Mouse (Mus musculus): ENCODE data around the gene Tvp23b. TPM values are rescaled to one million over a fixed set of nuclear protein-coding genes. Genes with fewer than 3 reads are reported as not detected.

The Tvp23b gene
- polyA plus RNA-seq, 1 experiment from 2014 or later: 58.7 TPM

DNA sequence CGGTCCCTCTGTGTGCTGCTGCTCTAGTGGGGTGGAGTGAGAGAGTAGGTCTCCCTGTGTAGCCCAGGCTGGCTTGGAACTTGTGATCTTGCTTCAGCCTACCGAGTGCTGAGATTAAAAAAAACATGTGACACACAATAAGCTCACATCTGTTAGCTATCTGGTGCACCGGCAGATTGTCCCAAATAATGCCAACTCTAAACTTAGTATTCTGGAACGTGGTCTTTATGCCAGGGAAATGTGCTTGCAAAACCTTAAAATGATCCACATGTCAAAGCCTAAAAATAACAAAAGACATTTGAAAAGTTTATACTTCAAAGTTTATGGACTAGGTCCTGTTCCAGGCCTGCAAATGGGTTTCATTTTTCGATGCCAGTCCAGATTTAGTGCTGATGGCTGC is 10.1 kb upstream of the Tvp23b start:
- no peaks in the 10 kb centered on the region for H3K4me1 ChIP-seq
- no peak for ATAC-seq (replicated peaks)
- no peak overlapping the region for H3K27ac ChIP-seq
- no peak overlapping the region for H3K9ac ChIP-seq
- no peaks in the 10 kb centered on the region for H3K36me3 ChIP-seq (replicated peaks)
- H3K4me3 ChIP-seq: no peak overlapping the region
- no peaks in the 10 kb centered on the region for H3K27me3 ChIP-seq (replicated peaks)
- 79% methylated on average over 5 of the region's 5 CpGs for WGBS
- no peak overlapping the region for H3K4me2 ChIP-seq
- H3K9me3 ChIP-seq: no peaks in the 10 kb centered on the region

DNA sequence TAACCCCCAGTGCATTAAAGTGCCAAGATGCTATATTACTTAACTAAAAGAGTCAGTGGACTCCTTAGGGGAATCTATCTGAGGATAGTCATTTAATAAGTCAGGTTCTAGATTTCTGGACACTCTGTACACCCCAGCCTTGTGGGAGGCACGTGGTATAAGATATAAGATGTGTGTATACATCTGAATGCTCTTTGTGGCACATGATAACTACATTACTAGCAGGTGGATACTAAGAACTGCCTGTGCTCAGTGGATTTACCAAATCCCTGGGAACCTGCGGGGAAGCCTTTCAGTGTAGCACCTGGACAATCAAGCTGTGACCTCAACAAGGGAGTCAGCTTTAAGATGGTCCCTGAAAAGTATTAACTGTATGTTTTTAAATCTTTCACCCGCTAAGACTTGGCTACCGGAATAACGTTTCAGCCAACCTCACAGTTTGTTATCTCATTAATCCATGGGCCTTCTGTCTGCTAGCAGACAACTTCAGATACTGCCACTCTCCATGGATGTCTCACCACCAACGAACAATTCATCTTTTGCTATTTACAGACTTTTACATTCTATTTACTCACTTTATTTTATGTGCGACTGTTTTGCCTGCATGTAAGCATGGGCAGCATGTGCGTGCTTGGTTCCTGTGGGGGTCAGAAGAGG is 9.4 kb upstream of the Tvp23b start:
- ATAC-seq (replicated peaks): no peak
- Histone ChIP-seq H3K36me3 (replicated peaks) (no peaks in the 10 kb centered on the region), H3K27me3 (replicated peaks) (no peaks in the 10 kb centered on the region), H3K4me3 (no peak overlapping the region), H3K27ac (no peak overlapping the region), H3K9ac (no peak overlapping the region), H3K9me3 (no peaks in the 10 kb centered on the region), H3K4me1 (no peaks in the 10 kb centered on the region), H3K4me2 (no peak overlapping the region)
- WGBS: 81% methylated on average over 8 of the region's 8 CpGs

- H3K27me3 ChIP-seq (replicated peaks): no peaks in the 10 kb centered on the region
- H3K4me2 ChIP-seq: no peak overlapping the region
- no peaks in the 10 kb centered on the region for H3K36me3 ChIP-seq (replicated peaks)
- H3K9me3 ChIP-seq: no peaks in the 10 kb centered on the region
- no peak overlapping the region for H3K27ac ChIP-seq
- H3K4me1 ChIP-seq: 0 out of 2 replicates have a peak, but pooled peaks cover 2% of the 10 kb centered on the region
- ATAC-seq (replicated peaks): no peak
- H3K4me3 ChIP-seq: no peak overlapping the region
- 83% methylated on average over 9 of the region's 9 CpGs for WGBS
- H3K9ac ChIP-seq: no peak overlapping the region
Observed at GRCm38 (mm10) chr11:62873479-62873878, 5.8 kb upstream of the Tvp23b start.

DNA sequence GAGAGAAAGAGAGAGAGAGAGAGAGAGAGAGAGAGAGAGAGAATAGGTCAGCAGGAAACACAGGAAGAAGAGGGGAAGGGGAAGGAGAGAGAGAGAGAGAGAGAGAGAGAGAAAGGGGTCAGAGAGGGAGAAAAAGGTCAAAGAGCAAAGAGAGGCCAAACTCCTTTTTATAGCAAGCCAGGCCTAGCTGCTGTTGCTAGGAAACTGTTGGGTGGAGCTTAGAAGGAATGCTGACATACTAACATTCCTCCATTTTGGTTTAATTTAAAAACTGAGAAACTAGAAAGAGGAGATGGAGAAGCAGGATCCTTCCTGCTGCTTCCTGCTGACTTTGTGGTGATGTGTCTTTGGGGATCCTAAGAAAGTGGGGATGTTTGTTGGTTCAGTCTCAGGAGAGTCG is 3.6 kb upstream of the Tvp23b start:
- no peak overlapping the region for H3K4me2 ChIP-seq
- H3K9me3 ChIP-seq: no peaks in the 10 kb centered on the region
- H3K9ac ChIP-seq: no peak overlapping the region
- no peaks in the 10 kb centered on the region for H3K27me3 ChIP-seq (replicated peaks)
- H3K27ac ChIP-seq: no peak overlapping the region
- peaks cover 10% of the 10 kb centered on the region; the same call in 1 of the 2 replicates for H3K4me1 ChIP-seq
- no peak overlapping the region for H3K4me3 ChIP-seq
- ATAC-seq (replicated peaks): no peak
- 80% methylated on average over 1 of the region's 1 CpGs for WGBS
- no peaks in the 10 kb centered on the region for H3K36me3 ChIP-seq (replicated peaks)

GRCm38 (mm10) chr11:62876445-62876844 is 2.8 kb upstream of the Tvp23b start:
- 88% methylated on average over 4 of the region's 4 CpGs for WGBS
- no peaks in the 10 kb centered on the region for H3K9me3 ChIP-seq
- ATAC-seq (replicated peaks): no peak
- H3K27me3 ChIP-seq (replicated peaks): no peaks in the 10 kb centered on the region
- no peak overlapping the region for H3K4me3 ChIP-seq
- no peak overlapping the region for H3K9ac ChIP-seq
- no peaks in the 10 kb centered on the region for H3K36me3 ChIP-seq (replicated peaks)
- H3K27ac ChIP-seq: no peak overlapping the region
- no peak overlapping the region for H3K4me2 ChIP-seq
- peaks cover 10% of the 10 kb centered on the region; the same call in 1 of the 2 replicates for H3K4me1 ChIP-seq

DNA sequence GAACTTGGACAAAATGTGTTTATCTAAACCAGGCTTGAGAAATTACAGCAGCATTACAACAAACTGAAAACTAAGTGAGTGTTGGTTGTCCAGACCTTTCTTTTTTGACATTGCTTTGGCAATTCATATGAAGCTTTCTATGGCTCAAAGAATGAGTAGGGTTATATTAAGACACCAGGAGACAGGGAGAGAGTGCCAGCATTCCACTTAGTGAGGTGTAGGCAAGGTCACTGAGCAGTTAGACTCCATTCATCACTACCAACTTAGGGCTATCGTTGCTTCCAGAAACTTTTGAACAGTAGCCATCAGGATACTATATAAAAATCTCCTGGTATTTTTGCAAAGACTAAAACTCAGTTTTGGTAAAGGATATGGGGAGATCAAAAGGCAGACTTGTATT is 1.9 kb upstream of the Tvp23b start:
- no peaks in the 10 kb centered on the region for H3K9me3 ChIP-seq
- no peak overlapping the region for H3K4me3 ChIP-seq
- ATAC-seq (replicated peaks): no peak
- no peak overlapping the region for H3K27ac ChIP-seq
- 93% methylated on average over 1 of the region's 1 CpGs for WGBS
- H3K4me1 ChIP-seq: peaks cover 10% of the 10 kb centered on the region; the same call in 1 of the 2 replicates
- H3K27me3 ChIP-seq (replicated peaks): no peaks in the 10 kb centered on the region
- H3K9ac ChIP-seq: no peak overlapping the region
- H3K36me3 ChIP-seq (replicated peaks): no peaks in the 10 kb centered on the region
- H3K4me2 ChIP-seq: no peak overlapping the region

DNA sequence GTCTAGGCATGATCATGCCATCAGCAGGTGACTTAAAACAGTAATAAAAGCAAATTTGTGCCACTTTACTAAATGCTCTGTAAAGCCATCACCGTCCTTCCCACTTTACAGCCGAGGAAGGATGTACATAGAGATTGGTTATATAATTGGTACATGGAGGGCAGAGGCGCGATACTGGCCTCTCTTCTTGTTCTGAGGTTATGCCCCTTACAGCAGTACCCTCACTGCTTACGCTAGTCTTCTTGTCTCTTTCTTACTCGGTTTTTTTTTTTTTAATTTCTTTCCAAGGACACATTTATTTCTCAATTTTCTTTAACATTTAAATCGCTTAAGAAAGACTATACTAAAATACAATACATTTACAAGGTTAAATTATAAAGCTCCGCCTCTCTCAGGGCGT is 527 bp upstream of the Tvp23b start:
- Histone ChIP-seq H3K4me1 (peaks cover 10% of the 10 kb centered on the region; the same call in 1 of the 2 replicates), H3K27ac (0 out of 2 replicates have a peak overlapping the region, but pooled peaks have one; percentile 35), H3K9me3 (no peaks in the 10 kb centered on the region), H3K27me3 (replicated peaks) (no peaks in the 10 kb centered on the region), H3K4me3 (peak overlapping the region; percentile 57), H3K36me3 (replicated peaks) (no peaks in the 10 kb centered on the region), H3K9ac (0 out of 2 replicates have a peak overlapping the region, but pooled peaks have one; percentile 5), H3K4me2 (peak overlapping the region; percentile 60)
- ATAC-seq (replicated peaks): peak; percentile 41
- WGBS: 29% methylated on average over 9 of the region's 9 CpGs

DNA sequence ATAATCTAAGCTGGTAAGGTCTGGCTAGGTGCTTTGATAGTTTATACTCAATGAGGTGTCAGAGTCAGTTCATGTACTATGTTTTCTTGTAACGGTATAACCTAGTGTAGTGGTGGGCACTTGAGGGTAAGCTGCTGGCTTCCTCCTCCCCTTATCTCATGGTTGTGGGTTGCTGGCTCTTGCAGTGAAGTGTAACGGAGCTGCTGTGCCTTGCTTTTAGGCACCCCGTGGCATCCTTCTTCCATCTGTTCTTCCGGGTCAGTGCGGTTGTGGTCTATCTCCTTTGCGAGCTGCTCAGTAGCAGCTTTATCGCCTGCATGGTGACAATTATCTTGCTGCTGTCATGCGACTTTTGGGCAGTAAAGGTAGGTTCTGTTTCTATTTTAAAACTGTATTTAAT is 4.2 kb downstream of the Tvp23b start:
- Histone ChIP-seq H3K9ac (no peak overlapping the region), H3K4me1 (peaks cover 9% of the 10 kb centered on the region; the same call in 1 of the 2 replicates), H3K4me3 (no peak overlapping the region), H3K4me2 (no peak overlapping the region), H3K27ac (no peak overlapping the region), H3K9me3 (no peaks in the 10 kb centered on the region), H3K36me3 (replicated peaks) (peaks cover 11% of the 10 kb centered on the region; the same call in 1 of the 2 replicates), H3K27me3 (replicated peaks) (no peaks in the 10 kb centered on the region)
- ATAC-seq (replicated peaks): no peak
- 92% methylated on average over 8 of the region's 8 CpGs for WGBS

- no peak for ATAC-seq (replicated peaks)
- no peak overlapping the region for H3K4me2 ChIP-seq
- 90% methylated on average over 5 of the region's 5 CpGs for WGBS
- peaks cover 2% of the 10 kb centered on the region; the same call in 1 of the 2 replicates for H3K4me1 ChIP-seq
- H3K9ac ChIP-seq: no peak overlapping the region
- H3K4me3 ChIP-seq: no peak overlapping the region
- H3K9me3 ChIP-seq: no peaks in the 10 kb centered on the region
- peaks cover 14% of the 10 kb centered on the region; the same call in 1 of the 2 replicates for H3K36me3 ChIP-seq (replicated peaks)
- no peaks in the 10 kb centered on the region for H3K27me3 ChIP-seq (replicated peaks)
- H3K27ac ChIP-seq: no peak overlapping the region
Observed at GRCm38 (mm10) chr11:62885323-62885722, 6.1 kb downstream of the Tvp23b start.

- Histone ChIP-seq H3K27me3 (replicated peaks) (no peaks in the 10 kb centered on the region), H3K9ac (no peak overlapping the region), H3K27ac (no peak overlapping the region), H3K4me2 (no peak overlapping the region), H3K4me1 (no peaks in the 10 kb centered on the region), H3K4me3 (no peak overlapping the region), H3K9me3 (no peaks in the 10 kb centered on the region), H3K36me3 (replicated peaks) (peaks cover 14% of the 10 kb centered on the region; the same call in 1 of the 2 replicates)
- ATAC-seq (replicated peaks): no peak
- 83% methylated on average over 4 of the region's 4 CpGs for WGBS
Observed at GRCm38 (mm10) chr11:62890796-62891195, 11.5 kb downstream of the Tvp23b start.

DNA sequence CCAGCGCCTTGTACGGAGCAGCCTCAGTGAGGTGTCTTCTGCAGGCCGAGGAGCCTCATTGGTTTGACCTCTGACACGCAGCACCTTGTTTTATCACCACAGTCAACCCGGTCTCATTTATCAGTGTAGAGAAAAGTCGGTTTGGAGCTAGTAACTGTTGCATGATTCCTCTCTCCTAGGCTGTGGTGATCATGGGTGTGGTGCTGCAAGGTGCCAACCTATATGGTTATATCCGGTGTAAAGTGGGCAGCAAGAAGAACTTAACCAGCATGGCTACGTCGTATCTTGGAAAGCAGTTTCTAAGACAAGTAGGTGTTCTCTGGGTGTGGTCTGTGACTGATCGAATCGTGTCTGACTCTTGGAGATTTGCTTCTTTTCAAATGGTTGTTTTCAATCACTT is 12.5 kb downstream of the Tvp23b start:
- Histone ChIP-seq H3K27me3 (replicated peaks) (no peaks in the 10 kb centered on the region), H3K9me3 (no peaks in the 10 kb centered on the region), H3K4me1 (no peaks in the 10 kb centered on the region), H3K9ac (no peak overlapping the region), H3K27ac (no peak overlapping the region), H3K4me2 (no peak overlapping the region), H3K36me3 (replicated peaks) (peaks cover 7% of the 10 kb centered on the region; the same call in 1 of the 2 replicates), H3K4me3 (no peak overlapping the region)
- WGBS: 96% methylated on average over 11 of the region's 11 CpGs
- ATAC-seq (replicated peaks): no peak

DNA sequence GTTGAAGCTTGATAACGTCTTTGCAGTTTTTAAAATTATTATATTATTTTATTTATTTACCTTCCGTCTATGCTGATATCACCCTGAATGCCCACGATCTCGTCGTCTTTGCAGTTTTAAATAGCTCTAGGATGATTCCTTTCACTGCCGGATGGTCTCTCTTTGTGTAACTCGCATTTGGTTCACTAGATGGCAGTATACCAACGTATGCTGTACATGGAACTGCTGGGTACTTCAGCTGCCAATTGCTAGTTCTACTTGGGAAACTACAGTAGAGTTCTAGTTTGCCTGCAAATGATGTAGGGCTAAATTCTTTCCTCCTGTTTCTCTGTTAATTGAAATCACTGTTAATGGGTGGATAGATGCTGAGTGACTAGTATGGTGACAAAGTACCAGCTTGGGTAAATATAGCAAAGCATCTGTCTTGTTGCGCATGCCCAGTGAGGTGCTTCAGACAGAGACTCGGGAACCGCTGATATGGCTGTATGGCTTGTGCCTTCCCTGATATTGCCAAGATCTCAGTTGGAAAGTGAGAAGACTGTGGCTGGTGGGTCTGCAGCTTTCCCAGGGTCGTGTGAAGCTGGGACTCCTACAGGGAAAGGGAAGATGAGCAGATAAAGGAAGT is 22.6 kb downstream of the Tvp23b start:
- Histone ChIP-seq H3K9me3 (no peaks in the 10 kb centered on the region), H3K27me3 (replicated peaks) (no peaks in the 10 kb centered on the region), H3K27ac (no peak overlapping the region), H3K4me2 (no peak overlapping the region), H3K4me3 (no peak overlapping the region), H3K4me1 (no peaks in the 10 kb centered on the region), H3K36me3 (replicated peaks) (no peaks in the 10 kb centered on the region), H3K9ac (no peak overlapping the region)
- 36% methylated on average over 12 of the region's 12 CpGs for WGBS
- no peak for ATAC-seq (replicated peaks)

Measured in midbrain, embryonic 15.5 days (tissue).